Mouse (Mus musculus): Measurements from ENCODE around the gene Ap5b1. TPM values are rescaled to one million over a fixed set of nuclear protein-coding genes. Genes with fewer than 3 reads are reported as not detected.

Ap5b1 gene
- polyA plus RNA-seq, 1 experiment from 2014 or later = 10.3 TPM

GRCm38 (mm10) chr19:5547471-5548056 is 20.3 kb upstream of the Ap5b1 start:
- Histone ChIP-seq H3K27ac (ENCODE audit: low read length) (no peak overlapping the region), H3K4me3 (ENCODE audit: low read length) (no peak overlapping the region), H3K9ac (ENCODE audit: low read depth, low read length) (no peak overlapping the region), H3K9me3 (ENCODE audit: control insufficient read depth, low read length) (no peaks in the 10 kb centered on the region), H3K36me3 (ENCODE audit: control insufficient read depth, insufficient read depth, low read length) (0 out of 2 replicates have a peak, but pooled peaks cover 10% of the 10 kb centered on the region), H3K27me3 (replicated peaks; ENCODE audit: control insufficient read depth, insufficient read depth, low read length) (no peaks in the 10 kb centered on the region), H3K4me2 (ENCODE audit: low read depth, low read length) (no peak overlapping the region), H3K4me1 (ENCODE audit: control insufficient read depth, insufficient read depth, low read length) (0 out of 2 replicates have a peak, but pooled peaks cover 5% of the 10 kb centered on the region)
- 69% methylated on average over 4 of the region's 4 CpGs for WGBS
- ATAC-seq = no peak

DNA sequence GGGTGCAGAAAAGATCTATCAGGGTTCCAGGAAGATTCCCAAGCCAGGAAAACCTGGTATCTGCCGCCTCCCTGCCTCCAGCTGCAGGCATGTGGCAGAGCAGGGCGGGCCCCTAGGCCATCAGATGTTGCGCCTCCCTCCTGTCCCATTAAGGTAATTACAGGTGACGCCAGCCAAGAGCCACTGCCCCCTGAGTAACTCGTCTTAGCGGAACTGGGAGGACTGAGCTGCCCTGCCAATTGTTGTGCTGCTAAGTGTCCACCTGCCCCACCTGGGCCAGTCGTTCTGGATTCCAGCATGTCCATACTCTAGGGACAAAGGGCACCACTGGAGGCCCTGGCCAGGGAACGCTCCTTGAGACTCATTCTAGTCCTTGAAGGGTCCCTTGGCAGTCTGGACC is 14.0 kb upstream of the Ap5b1 start:
- peak overlapping the region; percentile 4; the same call in 1 of the 2 replicates for H3K9ac ChIP-seq (ENCODE audit: low read depth, low read length)
- peak overlapping the region; percentile 23; the same call in 1 of the 2 replicates for H3K4me3 ChIP-seq (ENCODE audit: low read length)
- H3K27me3 ChIP-seq (replicated peaks; ENCODE audit: control insufficient read depth, insufficient read depth, low read length) = no peaks in the 10 kb centered on the region; the same call in 1 of the 2 replicates
- H3K4me1 ChIP-seq (ENCODE audit: control insufficient read depth, insufficient read depth, low read length) = peaks cover 35% of the 10 kb centered on the region
- no peaks in the 10 kb centered on the region for H3K9me3 ChIP-seq (ENCODE audit: control insufficient read depth, low read length)
- WGBS = 35% methylated on average over 8 of the region's 8 CpGs
- peak overlapping the region; percentile 45 for H3K4me2 ChIP-seq (ENCODE audit: low read depth, low read length)
- peak; percentile 83 for ATAC-seq
- 0 out of 2 replicates have a peak, but pooled peaks cover 10% of the 10 kb centered on the region for H3K36me3 ChIP-seq (ENCODE audit: control insufficient read depth, insufficient read depth, low read length)
- peak overlapping the region; percentile 87 for H3K27ac ChIP-seq (ENCODE audit: low read length)

DNA sequence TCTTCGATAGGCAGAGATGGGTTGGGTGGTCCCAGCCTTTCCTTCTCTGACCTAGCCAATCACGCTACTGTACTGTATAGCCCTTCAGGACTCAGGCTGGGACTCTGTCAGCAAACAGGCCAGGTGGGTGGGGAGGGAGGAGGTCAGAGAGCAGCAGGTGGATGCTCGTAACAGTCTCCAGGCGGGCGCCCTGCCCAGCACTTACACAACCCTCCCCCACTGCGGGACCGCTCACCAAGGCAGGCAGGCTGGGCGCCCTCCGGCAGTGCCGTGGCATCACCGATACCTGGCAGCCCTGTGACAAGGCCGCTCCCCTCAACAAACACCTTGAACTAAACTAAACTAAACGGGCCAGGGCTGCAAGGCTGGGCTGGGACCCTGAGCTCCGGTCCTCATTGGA is 13.6 kb upstream of the Ap5b1 start:
- H3K9me3 ChIP-seq (ENCODE audit: control insufficient read depth, low read length) = no peaks in the 10 kb centered on the region
- 0 out of 2 replicates have a peak overlapping the region, but pooled peaks have one; percentile 4 for H3K9ac ChIP-seq (ENCODE audit: low read depth, low read length)
- peaks cover 35% of the 10 kb centered on the region for H3K4me1 ChIP-seq (ENCODE audit: control insufficient read depth, insufficient read depth, low read length)
- 0 out of 2 replicates have a peak, but pooled peaks cover 10% of the 10 kb centered on the region for H3K36me3 ChIP-seq (ENCODE audit: control insufficient read depth, insufficient read depth, low read length)
- H3K4me2 ChIP-seq (ENCODE audit: low read depth, low read length) = peak overlapping the region; percentile 45
- WGBS = 50% methylated on average over 14 of the region's 14 CpGs
- H3K4me3 ChIP-seq (ENCODE audit: low read length) = peak overlapping the region; percentile 23
- H3K27ac ChIP-seq (ENCODE audit: low read length) = peak overlapping the region; percentile 87
- peak; percentile 90 for ATAC-seq
- H3K27me3 ChIP-seq (replicated peaks; ENCODE audit: control insufficient read depth, insufficient read depth, low read length) = no peaks in the 10 kb centered on the region; the same call in 1 of the 2 replicates

GRCm38 (mm10) chr19:5558169-5558568 is 9.7 kb upstream of the Ap5b1 start:
- H3K4me2 ChIP-seq (ENCODE audit: low read depth, low read length) = peak overlapping the region; percentile 50
- 38% methylated on average over 7 of the region's 7 CpGs for WGBS
- peak overlapping the region; percentile 92 for H3K27ac ChIP-seq (ENCODE audit: low read length)
- peaks cover 34% of the 10 kb centered on the region for H3K4me1 ChIP-seq (ENCODE audit: control insufficient read depth, insufficient read depth, low read length)
- peak overlapping the region; percentile 58 for H3K4me3 ChIP-seq (ENCODE audit: low read length)
- ATAC-seq = no peak
- peak overlapping the region; percentile 71 for H3K9ac ChIP-seq (ENCODE audit: low read depth, low read length)
- H3K36me3 ChIP-seq (ENCODE audit: control insufficient read depth, insufficient read depth, low read length) = no peaks in the 10 kb centered on the region
- no peaks in the 10 kb centered on the region for H3K9me3 ChIP-seq (ENCODE audit: control insufficient read depth, low read length)
- peaks cover 4% of the 10 kb centered on the region; the same call in 1 of the 2 replicates for H3K27me3 ChIP-seq (replicated peaks; ENCODE audit: control insufficient read depth, insufficient read depth, low read length)

DNA sequence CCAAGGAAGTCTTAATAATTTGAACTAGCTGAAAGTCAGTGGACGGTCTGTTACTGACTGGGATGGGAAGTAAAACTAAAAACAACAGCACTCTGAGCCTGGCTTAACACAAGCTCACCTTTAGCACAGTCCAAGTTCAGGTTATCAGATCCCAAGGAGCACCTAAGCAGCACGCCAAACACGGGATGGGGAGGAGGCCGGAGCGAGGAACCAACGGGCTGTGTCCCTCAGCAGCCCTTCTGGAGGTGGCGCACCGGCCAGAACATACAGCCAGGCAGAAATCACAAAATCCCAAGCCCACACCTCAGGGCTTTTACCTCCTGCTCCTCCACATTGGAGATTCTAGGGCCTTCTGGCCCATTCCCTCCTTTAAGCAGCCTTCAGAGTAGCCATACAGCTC is 9.1 kb upstream of the Ap5b1 start:
- H3K27ac ChIP-seq (ENCODE audit: low read length) = peak overlapping the region; percentile 92
- WGBS = 47% methylated on average over 8 of the region's 8 CpGs
- H3K4me3 ChIP-seq (ENCODE audit: low read length) = peak overlapping the region; percentile 58
- H3K4me2 ChIP-seq (ENCODE audit: low read depth, low read length) = peak overlapping the region; percentile 50
- H3K4me1 ChIP-seq (ENCODE audit: control insufficient read depth, insufficient read depth, low read length) = peaks cover 28% of the 10 kb centered on the region
- H3K36me3 ChIP-seq (ENCODE audit: control insufficient read depth, insufficient read depth, low read length) = no peaks in the 10 kb centered on the region
- ATAC-seq = no peak
- H3K9ac ChIP-seq (ENCODE audit: low read depth, low read length) = peak overlapping the region; percentile 71
- H3K27me3 ChIP-seq (replicated peaks; ENCODE audit: control insufficient read depth, insufficient read depth, low read length) = peaks cover 4% of the 10 kb centered on the region; the same call in 1 of the 2 replicates
- H3K9me3 ChIP-seq (ENCODE audit: control insufficient read depth, low read length) = no peaks in the 10 kb centered on the region

- Histone ChIP-seq H3K4me1 (ENCODE audit: control insufficient read depth, insufficient read depth, low read length) (peaks cover 27% of the 10 kb centered on the region), H3K36me3 (ENCODE audit: control insufficient read depth, insufficient read depth, low read length) (no peaks in the 10 kb centered on the region), H3K9me3 (ENCODE audit: control insufficient read depth, low read length) (no peaks in the 10 kb centered on the region), H3K27me3 (replicated peaks; ENCODE audit: control insufficient read depth, insufficient read depth, low read length) (peaks cover 4% of the 10 kb centered on the region; the same call in 1 of the 2 replicates), H3K27ac (ENCODE audit: low read length) (peak overlapping the region; percentile 92), H3K9ac (ENCODE audit: low read depth, low read length) (peak overlapping the region; percentile 71), H3K4me3 (ENCODE audit: low read length) (peak overlapping the region; percentile 58), H3K4me2 (ENCODE audit: low read depth, low read length) (peak overlapping the region; percentile 50)
- 10% methylated on average over 8 of the region's 8 CpGs for WGBS
- ATAC-seq = peak; percentile 12; the same call in 1 of the 2 replicates
Measured at GRCm38 (mm10) chr19:5559229-5559628, 8.6 kb upstream of the Ap5b1 start.

DNA sequence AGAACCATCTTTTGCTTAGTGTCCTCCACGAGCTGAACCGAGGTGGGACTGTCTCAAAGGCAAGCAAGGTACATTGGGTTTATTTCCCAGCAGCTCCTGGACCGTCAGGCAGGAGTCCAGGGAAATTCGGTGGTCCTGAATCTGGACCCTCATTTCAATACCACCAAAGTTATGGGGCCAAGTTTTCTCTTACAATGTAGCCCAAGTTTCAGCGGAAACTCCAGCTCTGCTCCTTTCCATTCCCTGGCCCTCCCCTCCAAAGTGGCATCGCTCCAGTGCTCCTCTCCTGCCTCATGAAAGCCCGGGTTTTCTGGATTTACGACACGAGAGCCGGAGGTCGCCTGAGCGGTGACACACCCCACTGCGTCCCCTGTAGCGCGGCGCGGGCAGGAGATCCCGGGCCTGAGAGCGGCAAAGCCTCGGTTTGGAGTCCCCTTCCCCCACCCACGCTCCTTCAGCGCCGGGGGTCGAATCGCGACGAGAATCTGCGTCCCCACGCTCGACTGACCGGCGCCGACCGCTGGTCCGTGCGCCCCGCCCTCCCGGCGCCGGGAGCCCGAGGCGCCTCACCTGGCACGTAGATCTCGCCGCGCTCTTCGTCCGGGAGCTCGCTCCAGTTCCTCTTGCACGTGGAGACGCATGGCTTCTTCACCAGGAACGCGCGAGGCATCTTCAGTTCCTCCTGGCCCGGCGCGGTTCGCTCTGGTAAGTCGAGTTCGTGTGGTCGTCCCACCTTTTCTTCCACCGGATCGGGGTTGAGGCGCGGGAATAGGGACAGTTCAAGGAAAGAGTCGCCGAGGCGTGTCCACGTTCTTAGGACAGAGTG is 8.0 kb upstream of the Ap5b1 start:
- Histone ChIP-seq H3K4me1 (ENCODE audit: control insufficient read depth, insufficient read depth, low read length) (peaks cover 26% of the 10 kb centered on the region), H3K27me3 (replicated peaks; ENCODE audit: control insufficient read depth, insufficient read depth, low read length) (peaks cover 4% of the 10 kb centered on the region; the same call in 1 of the 2 replicates), H3K9ac (ENCODE audit: low read depth, low read length) (peak overlapping the region; percentile 71), H3K27ac (ENCODE audit: low read length) (peak overlapping the region; percentile 92), H3K4me3 (ENCODE audit: low read length) (peak overlapping the region; percentile 58), H3K9me3 (ENCODE audit: control insufficient read depth, low read length) (no peaks in the 10 kb centered on the region), H3K36me3 (ENCODE audit: control insufficient read depth, insufficient read depth, low read length) (no peaks in the 10 kb centered on the region), H3K4me2 (ENCODE audit: low read depth, low read length) (peak overlapping the region; percentile 50)
- under 1% methylated on average over 69 of the region's 69 CpGs for WGBS
- peak; percentile 9; the same call in 1 of the 2 replicates for ATAC-seq

GRCm38 (mm10) chr19:5560457-5561041 is 7.3 kb upstream of the Ap5b1 start, which contains the start of gene Ovol1:
Gene Ovol1 (minus strand): TSS chr19:5560646.
- peak; percentile 84 for ATAC-seq
- Histone ChIP-seq H3K9ac (ENCODE audit: low read depth, low read length) (peak within 1 kb of the TSS; percentile 71), H3K4me2 (ENCODE audit: low read depth, low read length) (peak within 1 kb of the TSS; percentile 50), H3K36me3 (ENCODE audit: control insufficient read depth, insufficient read depth, low read length) (no peaks in the 10 kb centered on the region), H3K4me1 (ENCODE audit: control insufficient read depth, insufficient read depth, low read length) (peaks cover 25% of the 10 kb centered on the region), H3K9me3 (ENCODE audit: control insufficient read depth, low read length) (no peaks in the 10 kb centered on the region), H3K27me3 (replicated peaks; ENCODE audit: control insufficient read depth, insufficient read depth, low read length) (peaks cover 4% of the 10 kb centered on the region; the same call in 1 of the 2 replicates), H3K27ac (ENCODE audit: low read length) (peak within 1 kb of the TSS; percentile 92), H3K4me3 (ENCODE audit: low read length) (peak within 1 kb of the TSS; percentile 58)
- WGBS = under 1% methylated on average over 57 of the region's 57 CpGs

Measured in intestine, embryonic 16.5 days (tissue).